Mouse (Mus musculus) spleen, postnatal 14 days (tissue): ENCODE data around the gene Ndufv1.
"Not testable (repeated sequence)": the region's sequence is repeated elsewhere in the genome, so short reads cannot be mapped to it uniquely, and the experiment has no call there.

Experiments
- DNase-seq, 2 experiments: peaks; one replicate each; pipeline ENCODE4 v3.0.0; 2021 to 2022; ENCODE audit warnings: low spot score in 2 of 2

Ndufv1 gene

GRCm38 (mm10) chr19:4042124-4042523 is 29.5 kb upstream of the Ndufv1 start:
- DNase-seq, result no peak

- not testable (repeated sequence) for DNase-seq
Observed at GRCm38 (mm10) chr19:4041500-4041899, 28.9 kb upstream of the Ndufv1 start.

GRCm38 (mm10) chr19:4040941-4041340 is 28.3 kb upstream of the Ndufv1 start:
- DNase-seq, result not testable (repeated sequence)

- DNase-seq, result peak; percentile 68 to 79
Observed at GRCm38 (mm10) chr19:4037788-4038232, 25.2 kb upstream of the Ndufv1 start, which contains the start of gene Gstp1. Gene Gstp1, minus strand, starts transcription at chr19:4037985.

DNA sequence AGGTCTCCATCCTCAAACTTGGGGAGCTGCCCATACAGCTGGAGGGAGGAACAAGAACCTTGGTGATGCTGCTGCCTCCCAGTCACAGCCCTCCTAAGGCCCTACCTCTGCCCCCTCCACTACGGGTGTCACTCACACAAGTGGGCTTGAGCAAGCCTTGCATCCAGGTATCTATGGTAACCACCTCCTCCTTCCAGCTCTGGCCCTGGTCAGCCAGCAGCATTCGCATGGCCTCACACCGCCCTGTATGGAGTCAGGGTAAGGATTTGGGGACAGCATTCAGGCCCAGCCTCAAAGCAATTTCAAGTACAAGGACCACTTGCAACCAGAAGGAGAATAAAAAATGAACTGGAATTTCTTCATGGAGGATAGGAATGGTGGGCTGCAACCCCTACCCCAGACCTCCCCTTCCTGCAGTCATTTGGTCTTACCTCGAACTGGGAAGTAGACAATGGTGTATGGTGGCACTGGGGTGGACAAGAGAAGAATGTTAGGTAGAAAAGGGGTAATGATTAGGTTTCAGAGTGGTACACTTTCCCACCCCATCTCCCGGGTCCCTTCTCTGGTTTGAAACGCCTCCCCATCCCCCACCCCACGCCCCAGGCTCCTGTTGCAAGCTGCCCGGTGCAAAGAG is 24.7 kb upstream of the Ndufv1 start:
- not testable (repeated sequence) for DNase-seq

GRCm38 (mm10) chr19:4036327-4037045 is 23.9 kb upstream of the Ndufv1 start:
- no peak for DNase-seq

DNA sequence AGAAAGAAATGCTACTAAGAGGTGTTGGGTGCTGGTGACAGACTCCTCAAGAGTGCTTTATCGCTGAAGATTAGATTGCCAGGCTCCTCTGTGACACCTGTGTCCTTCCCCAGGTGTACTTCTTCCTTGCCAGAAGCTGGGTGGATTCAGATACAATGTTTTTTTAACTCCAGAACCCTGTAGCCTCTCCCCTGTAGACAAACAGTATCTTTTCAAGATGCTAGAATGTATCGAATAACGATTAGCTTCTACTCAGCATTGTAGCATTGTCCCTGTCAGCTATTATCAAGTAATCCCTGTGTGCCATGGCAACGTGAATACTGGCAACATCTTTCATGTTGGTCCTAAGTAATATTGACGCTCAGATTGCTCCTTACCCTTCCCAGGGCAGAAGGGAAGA is 21.1 kb upstream of the Ndufv1 start:
- no peak for DNase-seq

GRCm38 (mm10) chr19:4033298-4033697 is 20.7 kb upstream of the Ndufv1 start:
- no peak for DNase-seq

- no peak for DNase-seq
Observed at GRCm38 (mm10) chr19:4032668-4033067, 20.1 kb upstream of the Ndufv1 start.

DNA sequence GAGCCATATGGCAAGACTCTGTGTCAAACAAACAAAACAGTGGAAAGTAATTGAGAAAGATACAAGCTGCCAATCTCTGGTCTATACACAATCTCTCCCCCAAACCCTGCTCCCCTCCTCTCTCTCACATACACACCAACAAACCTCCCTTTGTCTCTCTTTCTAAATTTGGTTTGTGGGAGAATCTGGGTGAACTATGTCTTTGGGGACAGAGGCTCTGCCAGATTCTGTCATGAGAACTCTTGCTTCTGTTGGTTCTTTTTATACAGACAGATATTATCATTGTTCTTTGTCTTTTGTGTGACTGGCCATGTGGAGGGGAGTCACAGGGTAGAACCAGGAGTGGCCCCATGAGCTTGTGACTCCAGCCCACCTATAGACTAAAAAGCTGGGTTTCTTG is 15.0 kb upstream of the Ndufv1 start:
- DNase-seq, result no peak

- no peak for DNase-seq
Observed at GRCm38 (mm10) chr19:4023185-4023584, 10.6 kb upstream of the Ndufv1 start.

- peak; percentile 40 to 66 for DNase-seq
Observed at GRCm38 (mm10) chr19:4018743-4019583, 6.4 kb upstream of the Ndufv1 start.

- DNase-seq, result no peak
Observed at GRCm38 (mm10) chr19:4017921-4018587, 5.4 kb upstream of the Ndufv1 start.

DNA sequence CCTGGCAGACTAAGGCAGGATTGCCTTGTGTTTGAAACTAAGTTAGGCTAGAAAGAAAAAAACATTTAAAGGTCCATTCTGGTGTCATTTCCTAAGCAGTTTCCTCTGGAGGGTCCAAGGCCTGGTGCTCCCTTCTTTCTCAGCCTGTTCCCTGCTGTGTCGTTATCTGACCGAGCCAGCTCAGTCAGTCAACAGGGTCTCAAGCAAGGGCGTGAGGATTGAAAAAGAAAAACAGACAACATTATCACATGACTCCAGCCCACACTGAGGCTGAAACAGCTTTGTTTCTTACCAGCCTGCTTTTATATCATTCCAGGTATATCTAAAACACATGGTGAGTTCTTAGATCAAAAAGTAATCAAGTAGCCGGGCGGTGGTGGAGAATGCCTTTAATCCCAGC is 3.0 kb upstream of the Ndufv1 start:
- DNase-seq, result no peak

- DNase-seq, result no peak
Observed at GRCm38 (mm10) chr19:4014802-4015201, 2.2 kb upstream of the Ndufv1 start.

GRCm38 (mm10) chr19:4013066-4013465 is 460 bp upstream of the Ndufv1 start:
- DNase-seq, result no peak

GRCm38 (mm10) chr19:4011086-4011485 is 1.5 kb downstream of the Ndufv1 start:
- DNase-seq, result no peak

DNA sequence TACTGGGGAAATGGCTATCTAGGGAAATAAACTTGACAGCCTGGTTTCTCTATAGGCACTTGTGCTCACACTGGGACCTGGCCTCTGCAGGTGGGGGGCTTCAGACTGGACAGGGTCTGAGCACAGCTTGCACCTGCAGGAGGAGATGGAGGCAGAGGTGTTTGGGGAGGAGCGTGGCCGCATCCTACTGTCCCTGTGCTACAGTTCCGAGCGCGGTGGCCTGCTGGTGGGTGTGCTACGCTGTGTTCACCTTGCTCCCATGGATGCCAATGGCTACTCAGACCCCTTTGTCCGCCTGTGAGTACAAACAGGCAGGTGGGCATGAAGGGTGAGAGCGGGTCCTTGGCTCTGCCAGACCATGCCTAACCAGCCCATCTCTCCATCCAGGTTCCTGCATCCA is 6.6 kb downstream of the Ndufv1 start:
- DNase-seq, result no peak

DNA sequence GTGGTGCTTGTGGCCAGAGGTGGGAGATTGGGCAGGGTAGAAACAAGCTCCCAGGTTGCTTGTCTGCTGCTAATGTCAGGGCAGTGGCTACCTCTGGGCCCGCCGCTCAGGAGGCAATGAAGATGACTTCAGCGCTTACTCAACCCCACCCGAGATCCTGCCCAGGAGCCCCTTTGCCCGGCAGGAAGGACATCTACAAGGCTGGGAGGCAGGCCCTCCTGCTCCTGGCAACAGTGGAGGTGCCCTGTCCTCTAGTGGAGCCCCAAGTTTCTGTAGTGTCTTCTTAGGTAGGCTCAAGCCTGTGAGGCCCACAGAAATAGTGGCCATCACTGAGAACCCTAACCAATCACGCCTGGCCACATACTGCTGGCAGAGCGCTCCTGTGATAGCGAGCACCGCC is 7.5 kb downstream of the Ndufv1 start:
- no peak for DNase-seq

DNA sequence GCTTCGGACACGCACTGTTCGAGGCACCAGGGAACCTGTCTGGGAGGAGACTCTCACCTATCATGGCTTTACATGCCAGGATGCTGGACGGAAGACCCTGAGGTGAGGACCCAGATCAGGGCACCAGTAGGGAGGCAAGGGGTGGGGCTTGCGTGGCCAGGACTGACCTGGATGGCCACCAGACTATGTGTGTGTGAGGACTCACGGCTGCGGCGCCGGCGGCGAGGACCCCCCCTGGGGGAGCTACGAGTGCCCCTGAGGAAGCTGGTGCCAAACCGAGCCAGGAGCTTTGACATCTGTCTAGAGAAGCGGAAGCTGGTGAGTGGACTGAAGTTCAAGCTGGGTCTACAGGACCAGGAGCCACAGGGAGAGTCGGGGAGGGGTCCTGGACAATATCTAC is 8.3 kb downstream of the Ndufv1 start:
- no peak for DNase-seq

- DNase-seq, result no peak
Observed at GRCm38 (mm10) chr19:4003641-4004040, 9.0 kb downstream of the Ndufv1 start.

DNA sequence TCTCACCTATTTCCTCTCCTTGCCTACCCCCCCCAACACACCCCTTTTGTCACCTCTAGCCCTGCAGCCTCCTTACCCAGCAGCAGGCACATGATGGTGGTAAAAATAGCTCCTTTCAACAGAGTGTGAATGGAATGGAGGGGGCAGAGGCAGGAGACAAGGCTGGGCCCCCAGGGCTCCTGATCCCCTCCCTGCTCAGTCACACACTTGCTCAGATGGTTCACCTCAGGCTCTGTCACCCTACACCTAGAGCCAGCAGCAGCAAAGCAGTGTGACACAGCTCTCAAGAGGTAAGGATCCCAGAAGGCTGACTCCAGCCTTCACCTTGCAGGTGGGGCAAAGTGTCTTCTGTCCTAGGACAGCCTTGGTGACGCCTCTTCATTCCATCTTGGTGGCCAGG is 9.5 kb downstream of the Ndufv1 start, which contains the start of gene Doc2g:
Gene Doc2g, plus strand, starts transcription at position 202 of the 400 bp plus-strand sequence.
- no peak for DNase-seq
